Mouse (Mus musculus) frontal cortex, adult 2 months (tissue): ENCODE results near the gene Fbxo21. TPM values are rescaled to one million over a fixed set of nuclear protein-coding genes. Genes with fewer than 3 reads are reported as not detected.

Source experiments
- DNase-seq, 2 experiments: peaks; one replicate each; pipeline ENCODE4 v3.0.0; 2022; ENCODE audit warnings: low spot score in 1 of 2; ENCODE audit errors: extremely low spot score in 1 of 2
- polyA plus RNA-seq: library from polyadenylated mRNA; depleted of rRNA; stranded (reverse); fragments of >200 nt; gene quantifications from 2 replicates; pipeline ENCODE4 v1.2.3, GENCODE M21; 2012

Gene Fbxo21
- polyA plus RNA-seq, 1 experiment, result 105 TPM

- DNase-seq, result no peak
Measured at GRCm38 (mm10) chr5:118015669-118016068, 39.1 kb downstream of the Fbxo21 start.

GRCm38 (mm10) chr5:118017527-118017926 is 41.0 kb downstream of the Fbxo21 start:
- DNase-seq, result no peak

- no peak for DNase-seq
Measured at GRCm38 (mm10) chr5:118019905-118020304, 43.4 kb downstream of the Fbxo21 start.

- DNase-seq, result no peak
Measured at GRCm38 (mm10) chr5:118023053-118023452, 46.5 kb downstream of the Fbxo21 start.

GRCm38 (mm10) chr5:118025880-118026279 is 49.4 kb downstream of the Fbxo21 start:
- no peak for DNase-seq

- DNase-seq, result no peak
Measured at GRCm38 (mm10) chr5:118026343-118026742, 49.8 kb downstream of the Fbxo21 start.

GRCm38 (mm10) chr5:118027101-118027697 is 50.7 kb downstream of the Fbxo21 start:
- DNase-seq, result no peak

- peak in 1 of 2 experiments; percentile 47 for DNase-seq
Measured at GRCm38 (mm10) chr5:118027698-118028190, 51.2 kb downstream of the Fbxo21 start, which contains the start of gene Tesc. Gene Tesc (plus strand): TSS chr5:118027743.

- DNase-seq, result no peak
Measured at GRCm38 (mm10) chr5:118028191-118029034, 51.9 kb downstream of the Fbxo21 start.

- DNase-seq, result no peak
Measured at GRCm38 (mm10) chr5:118029035-118029408, 52.5 kb downstream of the Fbxo21 start.

GRCm38 (mm10) chr5:118029420-118029819 is 52.9 kb downstream of the Fbxo21 start:
- peak; percentile 74 to 91 for DNase-seq

GRCm38 (mm10) chr5:118030022-118030675 is 53.6 kb downstream of the Fbxo21 start:
- DNase-seq, result no peak

- no peak for DNase-seq
Measured at GRCm38 (mm10) chr5:118031059-118031458, 54.5 kb downstream of the Fbxo21 start.

- no peak for DNase-seq
Measured at GRCm38 (mm10) chr5:118031508-118031907, 55.0 kb downstream of the Fbxo21 start.

GRCm38 (mm10) chr5:118033328-118033727 is 56.8 kb downstream of the Fbxo21 start:
- no peak for DNase-seq

- DNase-seq, result no peak
Measured at GRCm38 (mm10) chr5:118033740-118034139, 57.2 kb downstream of the Fbxo21 start.

- no peak for DNase-seq
Measured at GRCm38 (mm10) chr5:118034632-118035031, 58.1 kb downstream of the Fbxo21 start.

- DNase-seq, result no peak
Measured at GRCm38 (mm10) chr5:118035786-118036185, 59.3 kb downstream of the Fbxo21 start.

GRCm38 (mm10) chr5:118036888-118037797 is 60.6 kb downstream of the Fbxo21 start:
- peak; percentile 52 to 76 for DNase-seq

GRCm38 (mm10) chr5:118037798-118038484 is 61.4 kb downstream of the Fbxo21 start:
- DNase-seq, result no peak
